Mouse (Mus musculus) liver, embryonic 11.5 days (tissue): Measurements from ENCODE around the gene Gm4952. TPM values are rescaled to one million over a fixed set of nuclear protein-coding genes. Genes with fewer than 3 reads are reported as not detected.

Experiments
- ATAC-seq: fragments of 200-750 bp; cut with Nextera tagmentation; replicated peaks from 2 replicates; pipeline ENCODE4 v1.8.0; 2017; ENCODE audit warnings: moderate number of reproducible peaks, mild to moderate bottlenecking, moderate TSS enrichment, moderate library complexity; ENCODE audit not compliant: low FRiP score
- DNase-seq: peaks from one replicate; pipeline ENCODE4 v3.0.0-alpha.2; 2017; ENCODE audit warnings: low spot score
- H3K27ac ChIP-seq: fragments of 300-500 bp; sonication (generic); 2 replicates; pipeline ENCODE4 v1.5.1; 2014; ENCODE audit warnings: mild to moderate bottlenecking, low read depth, low read length, control low read depth
- H3K27me3 ChIP-seq: fragments of 300-500 bp; sonication (generic); replicated peaks from 2 replicates; pipeline ENCODE4 v1.6.1; 2014; ENCODE audit warnings: low read length, mixed read lengths; ENCODE audit not compliant: control insufficient read depth, insufficient read depth
- H3K36me3 ChIP-seq: fragments of 300-500 bp; sonication (generic); 2 replicates; pipeline ENCODE4 v1.6.1; 2014; ENCODE audit warnings: mild to moderate bottlenecking, low read length, moderate library complexity, mixed read lengths; ENCODE audit not compliant: control insufficient read depth, insufficient read depth
- H3K4me1 ChIP-seq: fragments of 300-500 bp; sonication (generic); replicated peaks from 2 replicates; pipeline ENCODE4 v1.6.1; 2014; ENCODE audit warnings: low read length, mixed read lengths; ENCODE audit not compliant: control insufficient read depth, insufficient read depth
- H3K4me2 ChIP-seq: fragments of 300-500 bp; sonication (generic); 2 replicates; pipeline ENCODE4 v1.6.1; 2014; ENCODE audit warnings: mild to moderate bottlenecking, control low read depth, moderate library complexity
- H3K4me3 ChIP-seq: fragments of 300-500 bp; sonication (generic); 2 replicates; pipeline ENCODE4 v1.5.1; 2014; ENCODE audit warnings: low read depth, low read length, control low read depth
- H3K9ac ChIP-seq: fragments of 300-500 bp; sonication (generic); 2 replicates; pipeline ENCODE4 v1.6.1; 2014; ENCODE audit warnings: low read depth, low read length, control low read depth
- H3K9me3 ChIP-seq: fragments of 300-500 bp; sonication (generic); 2 replicates; pipeline ENCODE4 v1.6.1; 2016; ENCODE audit warnings: low read length, inconsistent platforms, mixed read lengths; ENCODE audit not compliant: control insufficient read depth
- WGBS: fragments of 180-500 bp; shearing (Covaris S2); extraction: QIAGEN DNeasy Blood & Tissue Kit; methylation state at CpG from one replicate; pipeline ENCODE4 v1.1.7; 2014; 5-methylcytosine and 5-hydroxymethylcytosine counted together
- polyA plus RNA-seq: library from polyadenylated mRNA; unstranded; fragments of >200 nt; fragmentation: Nextera tagmentation; extraction: Ambion mirVana; gene quantifications from 2 replicates; pipeline ENCODE4 v1.2.1, GENCODE M21; 2014

Gm4952 gene
- 0.23 and 0.78 TPM in 2 replicates for polyA plus RNA-seq

- ATAC-seq: no peak
- Histone ChIP-seq H3K36me3 (no peaks in the 10 kb centered on the region), H3K4me1 (no peaks in the 10 kb centered on the region), H3K4me2 (no peak within 1 kb of the TSS), H3K4me3 (no peak within 1 kb of the TSS), H3K27ac (no peak within 1 kb of the TSS), H3K9me3 (no peaks in the 10 kb centered on the region), H3K27me3 (0 out of 2 replicates have a peak, but pooled peaks cover 3% of the 10 kb centered on the region), H3K9ac (no peak within 1 kb of the TSS)
- 68% methylated on average over 1 of the region's 1 CpGs for WGBS
- no peak for DNase-seq
Measured at GRCm38 (mm10) chr19:12599674-12600073, at the start of gene Gm4952. Gm4952 (plus strand) TSS chr19:12599974.

- H3K9ac ChIP-seq: no peak overlapping the region
- H3K4me3 ChIP-seq: no peak overlapping the region
- no peaks in the 10 kb centered on the region for H3K36me3 ChIP-seq
- H3K4me2 ChIP-seq: no peak overlapping the region
- 83% methylated on average over 5 of the region's 5 CpGs for WGBS
- H3K9me3 ChIP-seq: no peaks in the 10 kb centered on the region
- no peaks in the 10 kb centered on the region for H3K4me1 ChIP-seq
- no peak overlapping the region for H3K27ac ChIP-seq
- DNase-seq: no peak
- ATAC-seq: no peak
- H3K27me3 ChIP-seq: no peaks in the 10 kb centered on the region
Measured at GRCm38 (mm10) chr19:12550005-12550942, 49.5 kb upstream of the Gm4952 start.

- DNase-seq (no peak), ATAC-seq (no peak)
- Histone ChIP-seq H3K27me3 (no peaks in the 10 kb centered on the region), H3K36me3 (no peaks in the 10 kb centered on the region), H3K27ac (no peak overlapping the region), H3K4me2 (no peak overlapping the region), H3K9me3 (no peaks in the 10 kb centered on the region), H3K9ac (no peak overlapping the region), H3K4me3 (no peak overlapping the region), H3K4me1 (no peaks in the 10 kb centered on the region)
- WGBS: 77% methylated on average over 2 of the region's 2 CpGs
Measured at GRCm38 (mm10) chr19:12556293-12556692, 43.5 kb upstream of the Gm4952 start.

- ATAC-seq (no peak), DNase-seq (no peak)
- no peak overlapping the region for H3K9ac ChIP-seq
- no peak overlapping the region for H3K27ac ChIP-seq
- no peaks in the 10 kb centered on the region for H3K9me3 ChIP-seq
- H3K36me3 ChIP-seq: no peaks in the 10 kb centered on the region
- H3K4me1 ChIP-seq: no peaks in the 10 kb centered on the region
- 72% methylated on average over 4 of the region's 4 CpGs for WGBS
- H3K27me3 ChIP-seq: no peaks in the 10 kb centered on the region
- no peak overlapping the region for H3K4me3 ChIP-seq
- H3K4me2 ChIP-seq: no peak overlapping the region
Measured at GRCm38 (mm10) chr19:12558219-12558618, 41.6 kb upstream of the Gm4952 start.

GRCm38 (mm10) chr19:12564197-12564596, 35.6 kb upstream of the Gm4952 start:
- DNase-seq: no peak
- Histone ChIP-seq H3K27me3 (no peaks in the 10 kb centered on the region), H3K4me2 (no peak overlapping the region), H3K36me3 (no peaks in the 10 kb centered on the region), H3K9ac (no peak overlapping the region), H3K4me3 (no peak overlapping the region), H3K27ac (no peak overlapping the region), H3K4me1 (no peaks in the 10 kb centered on the region), H3K9me3 (no peaks in the 10 kb centered on the region)
- ATAC-seq: no peak

GRCm38 (mm10) chr19:12567011-12567410, 32.8 kb upstream of the Gm4952 start:
- no peak overlapping the region for H3K4me2 ChIP-seq
- H3K4me1 ChIP-seq: no peaks in the 10 kb centered on the region
- ATAC-seq: no peak
- H3K9ac ChIP-seq: no peak overlapping the region
- H3K27ac ChIP-seq: no peak overlapping the region
- no peak overlapping the region for H3K4me3 ChIP-seq
- no peaks in the 10 kb centered on the region for H3K36me3 ChIP-seq
- no peaks in the 10 kb centered on the region for H3K27me3 ChIP-seq
- no peaks in the 10 kb centered on the region for H3K9me3 ChIP-seq
- WGBS: 53% methylated on average over 4 of the region's 4 CpGs
- DNase-seq: no peak

GRCm38 (mm10) chr19:12570866-12571265, 28.9 kb upstream of the Gm4952 start:
- no peak overlapping the region for H3K9ac ChIP-seq
- 71% methylated on average over 2 of the region's 2 CpGs for WGBS

GRCm38 (mm10) chr19:12571687-12572086, 28.1 kb upstream of the Gm4952 start:
- Histone ChIP-seq H3K27me3 (no peaks in the 10 kb centered on the region), H3K4me3 (no peak overlapping the region), H3K9ac (no peak overlapping the region), H3K9me3 (no peaks in the 10 kb centered on the region), H3K36me3 (no peaks in the 10 kb centered on the region), H3K27ac (no peak overlapping the region), H3K4me1 (no peaks in the 10 kb centered on the region; the same call in none of the 2 replicates), H3K4me2 (no peak overlapping the region)
- DNase-seq: no peak
- no peak for ATAC-seq
- 84% methylated on average over 1 of the region's 1 CpGs for WGBS

More at GRCm38 (mm10) chr19:12570866-12571265, 28.9 kb upstream of the Gm4952 start:
- Histone ChIP-seq H3K4me3 (no peak overlapping the region), H3K4me2 (no peak overlapping the region), H3K27ac (no peak overlapping the region), H3K27me3 (no peaks in the 10 kb centered on the region), H3K4me1 (no peaks in the 10 kb centered on the region; the same call in none of the 2 replicates), H3K36me3 (no peaks in the 10 kb centered on the region), H3K9me3 (no peaks in the 10 kb centered on the region)
- DNase-seq (no peak), ATAC-seq (no peak)
